Mouse (Mus musculus) forebrain, embryonic 16.5 days (tissue): Measurements from ENCODE around the gene Gm28053. TPM values are rescaled to one million over a fixed set of nuclear protein-coding genes. Genes with fewer than 3 reads are reported as not detected.

Source experiments
- ATAC-seq: fragments of 200-750 bp; cut with Nextera tagmentation; 2 replicates; pipeline ENCODE4 v1.8.0; 2017; ENCODE audit warnings: mild to moderate bottlenecking, moderate library complexity
- H3K27ac ChIP-seq: fragments of 300-500 bp; sonication (generic); 2 replicates; pipeline ENCODE4 v1.5.1; 2014; ENCODE audit warnings: low read length, control low read depth
- H3K27me3 ChIP-seq: fragments of 300-500 bp; sonication (generic); replicated peaks from 2 replicates; pipeline ENCODE4 v1.6.1; 2014; ENCODE audit warnings: low read length; ENCODE audit not compliant: control insufficient read depth, insufficient read depth
- H3K36me3 ChIP-seq: fragments of 300-500 bp; sonication (generic); 2 replicates; pipeline ENCODE4 v1.6.1; 2014; ENCODE audit not compliant: control insufficient read depth, insufficient read depth
- H3K4me1 ChIP-seq: fragments of 300-500 bp; sonication (generic); replicated peaks from 2 replicates; pipeline ENCODE4 v1.6.1; 2014; ENCODE audit warnings: low read length; ENCODE audit not compliant: control insufficient read depth, insufficient read depth
- H3K4me2 ChIP-seq: fragments of 300-500 bp; sonication (generic); 2 replicates; pipeline ENCODE4 v1.6.1; 2014; ENCODE audit warnings: mild to moderate bottlenecking, low read length, control low read depth
- H3K4me3 ChIP-seq: fragments of 300-500 bp; sonication (generic); replicated peaks from 2 replicates; pipeline ENCODE4 v1.5.1; 2014; ENCODE audit warnings: mild to moderate bottlenecking, low read length, control low read depth
- H3K9ac ChIP-seq: fragments of 300-500 bp; sonication (generic); replicated peaks from 2 replicates; pipeline ENCODE4 v1.6.1; 2014; ENCODE audit warnings: low read depth, low read length, control low read depth
- H3K9me3 ChIP-seq: fragments of 300-500 bp; sonication (generic); 2 replicates; pipeline ENCODE4 v1.6.1; 2016; ENCODE audit warnings: low read length; ENCODE audit not compliant: control insufficient read depth
- whole genome bisulfite sequencing: fragments of 180-500 bp; shearing (Covaris S2); extraction: QIAGEN DNeasy Blood & Tissue Kit; methylation state at CpG from one replicate; pipeline ENCODE4 v1.1.7; 2014; 5-methylcytosine and 5-hydroxymethylcytosine counted together
- polyA plus RNA-seq: library from polyadenylated mRNA; unstranded; fragments of >200 nt; fragmentation: Nextera tagmentation; extraction: Ambion mirVana; gene quantifications from 2 replicates; pipeline ENCODE4 v1.2.1, GENCODE M21; 2015

Gene Gm28053
- polyA plus RNA-seq, 1 experiment from 2014 or later: not detected

DNA sequence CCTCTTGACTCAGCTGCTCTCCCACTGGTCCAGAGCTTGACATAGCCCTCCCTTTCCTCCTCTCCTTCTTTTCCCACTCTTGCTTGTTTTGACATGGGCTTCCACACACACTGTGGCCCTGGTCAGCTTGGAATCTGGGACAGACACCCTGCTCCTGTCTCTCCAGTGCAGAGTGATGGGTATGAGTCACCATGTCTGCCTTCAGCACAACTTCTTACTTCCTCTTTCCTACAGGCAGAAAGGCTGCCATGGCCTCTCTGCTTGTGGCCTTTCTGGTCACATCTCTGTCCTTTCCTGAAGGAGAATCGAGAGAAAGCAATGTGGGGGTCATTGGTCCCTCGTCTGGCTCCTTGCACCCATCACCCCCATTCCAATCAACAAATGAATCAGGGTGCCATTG lies 31.3 kb upstream of the Gm28053 start:
- Histone ChIP-seq H3K27me3 (no peaks in the 10 kb centered on the region), H3K36me3 (no peaks in the 10 kb centered on the region), H3K4me1 (no peaks in the 10 kb centered on the region), H3K27ac (no peak overlapping the region), H3K9me3 (no peaks in the 10 kb centered on the region), H3K4me2 (no peak overlapping the region), H3K9ac (no peak overlapping the region), H3K4me3 (no peak overlapping the region)
- WGBS: 72% methylated on average over 2 of the region's 2 CpGs
- no peak for ATAC-seq

GRCm38 (mm10) chr6:48689320-48689719 lies 29.1 kb upstream of the Gm28053 start:
- no peaks in the 10 kb centered on the region for H3K36me3 ChIP-seq
- H3K4me3 ChIP-seq: no peak overlapping the region
- no peak for ATAC-seq
- H3K4me2 ChIP-seq: no peak overlapping the region
- H3K9me3 ChIP-seq: no peaks in the 10 kb centered on the region
- H3K9ac ChIP-seq: no peak overlapping the region
- H3K27ac ChIP-seq: no peak overlapping the region
- H3K4me1 ChIP-seq: no peaks in the 10 kb centered on the region
- no peaks in the 10 kb centered on the region for H3K27me3 ChIP-seq
- 95% methylated on average over 2 of the region's 2 CpGs for whole genome bisulfite sequencing

GRCm38 (mm10) chr6:48692962-48693361 lies 25.4 kb upstream of the Gm28053 start:
- Histone ChIP-seq H3K27me3 (no peaks in the 10 kb centered on the region), H3K9me3 (no peaks in the 10 kb centered on the region), H3K4me3 (no peak overlapping the region), H3K27ac (no peak overlapping the region), H3K4me1 (no peaks in the 10 kb centered on the region), H3K36me3 (no peaks in the 10 kb centered on the region), H3K9ac (no peak overlapping the region), H3K4me2 (no peak overlapping the region)
- 89% methylated on average over 6 of the region's 6 CpGs for WGBS
- ATAC-seq: no peak

DNA sequence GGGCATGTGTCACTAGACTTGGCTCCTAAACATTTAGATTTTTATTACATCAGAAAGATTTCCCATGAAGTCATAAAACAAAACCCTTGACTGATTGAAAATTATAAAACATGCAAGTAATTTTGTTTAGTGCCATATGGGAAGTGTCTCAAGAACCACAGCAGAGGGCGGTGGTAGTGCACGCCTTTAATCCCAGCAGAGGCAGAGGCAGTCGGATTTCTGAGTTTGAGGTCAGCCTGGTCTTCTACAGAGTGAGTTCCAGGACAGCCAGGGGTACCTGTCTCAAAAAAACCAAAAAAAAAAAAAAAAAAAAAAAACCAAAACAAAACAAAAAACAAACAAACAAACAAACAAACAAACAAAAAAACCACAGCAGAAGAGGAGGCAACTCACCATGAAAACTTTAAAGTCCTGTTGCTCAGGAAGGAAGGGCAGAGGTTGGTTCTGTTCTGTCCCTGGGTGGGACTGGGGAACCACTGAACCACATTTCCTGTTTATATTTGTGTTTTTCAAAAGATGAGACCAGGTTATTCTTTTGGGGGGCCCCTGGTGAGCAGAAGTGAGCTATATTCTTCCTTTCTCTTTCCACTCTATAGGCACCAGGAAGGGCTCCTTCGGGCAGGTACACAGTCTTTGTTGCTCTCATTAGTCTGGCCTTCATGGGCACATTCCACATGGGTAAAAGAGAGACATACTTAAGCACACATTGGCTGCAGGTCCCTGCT lies 21.4 kb upstream of the Gm28053 start:
- no peaks in the 10 kb centered on the region for H3K27me3 ChIP-seq
- H3K9me3 ChIP-seq: no peaks in the 10 kb centered on the region
- no peaks in the 10 kb centered on the region for H3K36me3 ChIP-seq
- WGBS: 68% methylated on average over 4 of the region's 4 CpGs
- no peak overlapping the region for H3K4me3 ChIP-seq
- ATAC-seq: no peak
- no peaks in the 10 kb centered on the region for H3K4me1 ChIP-seq
- no peak overlapping the region for H3K4me2 ChIP-seq
- no peak overlapping the region for H3K27ac ChIP-seq
- H3K9ac ChIP-seq: no peak overlapping the region

DNA sequence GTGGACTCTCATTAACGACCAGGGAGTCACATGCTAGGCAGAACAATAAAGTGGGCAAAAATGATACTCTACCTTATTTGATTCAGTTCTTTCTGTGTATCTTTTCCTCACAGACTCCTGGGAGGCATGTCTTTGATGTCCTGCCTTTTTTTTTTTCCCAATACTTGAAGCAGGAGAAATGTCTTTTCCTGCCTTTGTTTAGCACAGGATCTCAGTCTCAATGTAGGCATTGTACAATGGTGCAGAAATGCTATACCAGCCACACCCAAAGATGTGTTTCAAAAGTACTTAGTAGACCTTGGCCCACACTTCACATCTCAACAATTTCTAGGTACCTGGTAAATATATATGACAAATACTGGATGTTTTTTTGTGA lies 20.9 kb upstream of the Gm28053 start:
- H3K4me3 ChIP-seq: no peak overlapping the region
- WGBS: 33% methylated on average over 1 of the region's 1 CpGs
- no peaks in the 10 kb centered on the region for H3K4me1 ChIP-seq

DNA sequence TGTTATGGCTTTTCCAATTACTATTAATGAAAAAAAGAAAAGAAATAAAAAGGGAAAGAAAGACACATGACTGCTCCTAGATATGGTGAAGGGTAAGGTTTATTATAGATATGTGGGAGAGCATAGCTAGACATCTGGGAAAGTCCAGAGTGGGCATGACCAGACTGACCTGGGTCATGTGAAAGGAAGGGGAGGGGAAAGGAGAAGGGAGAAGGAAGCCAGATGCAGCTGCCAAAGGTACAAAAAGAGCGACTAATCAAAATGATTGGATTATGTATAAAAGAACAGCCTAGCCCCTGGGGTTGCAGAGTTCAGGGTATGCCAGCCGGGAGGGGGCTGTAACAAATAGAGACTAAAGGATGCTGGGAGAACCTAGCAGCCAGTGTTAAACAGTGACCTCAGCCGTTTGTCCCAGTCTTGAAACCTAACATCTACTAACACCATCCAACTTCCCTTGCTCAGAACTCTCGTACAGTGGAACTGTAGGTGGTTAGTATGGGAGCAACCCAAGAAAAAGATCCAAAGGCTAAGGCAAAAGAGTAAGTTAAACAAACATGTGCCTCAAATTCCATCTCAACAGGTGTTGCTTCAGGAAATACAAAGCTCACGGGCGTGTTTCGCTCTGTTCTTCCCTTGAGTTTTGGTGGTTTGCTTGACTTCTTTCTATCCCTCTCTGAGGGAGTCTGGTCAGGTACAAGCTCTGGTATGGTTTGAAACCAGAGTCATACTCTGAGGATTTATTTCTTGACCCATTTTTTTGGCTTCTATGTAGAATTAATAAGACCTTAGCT lies 20.1 kb upstream of the Gm28053 start:
- Histone ChIP-seq H3K36me3 (no peaks in the 10 kb centered on the region), H3K4me2 (no peak overlapping the region), H3K9me3 (no peaks in the 10 kb centered on the region), H3K27ac (no peak overlapping the region), H3K4me1 (no peaks in the 10 kb centered on the region), H3K9ac (no peak overlapping the region), H3K4me3 (no peak overlapping the region), H3K27me3 (no peaks in the 10 kb centered on the region)
- ATAC-seq: no peak
- 77% methylated on average over 7 of the region's 7 CpGs for WGBS

More for the DNA sequence above, 20.9 kb upstream of the Gm28053 start:
- ATAC-seq: no peak
- Histone ChIP-seq H3K27ac (no peak overlapping the region), H3K9ac (no peak overlapping the region), H3K36me3 (no peaks in the 10 kb centered on the region), H3K27me3 (no peaks in the 10 kb centered on the region), H3K9me3 (no peaks in the 10 kb centered on the region), H3K4me2 (no peak overlapping the region)

DNA sequence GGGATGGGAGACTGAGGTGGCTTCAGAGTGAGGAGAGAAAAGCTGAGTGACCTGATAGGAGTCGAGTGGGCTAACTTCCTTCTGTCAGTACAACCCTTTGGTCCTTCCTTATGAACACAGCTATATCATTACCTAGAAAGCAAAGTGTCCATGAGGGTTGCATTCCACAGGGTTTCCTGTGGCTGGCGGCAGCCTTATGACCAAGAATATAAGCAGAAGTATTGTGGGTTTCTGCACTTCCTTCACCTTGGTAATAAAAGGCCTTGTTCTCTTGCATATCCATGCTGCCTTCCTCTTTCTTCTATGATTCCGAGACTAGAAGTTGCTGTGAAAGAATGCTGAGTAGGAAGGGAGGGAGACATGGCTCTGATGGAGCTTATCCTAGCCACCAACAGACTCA lies 19.5 kb upstream of the Gm28053 start:
- H3K9me3 ChIP-seq: no peaks in the 10 kb centered on the region
- H3K27ac ChIP-seq: no peak overlapping the region
- 84% methylated on average over 3 of the region's 3 CpGs for WGBS
- no peak for ATAC-seq
- no peak overlapping the region for H3K4me2 ChIP-seq
- no peak overlapping the region for H3K9ac ChIP-seq
- H3K4me1 ChIP-seq: no peaks in the 10 kb centered on the region
- no peaks in the 10 kb centered on the region for H3K27me3 ChIP-seq
- no peaks in the 10 kb centered on the region for H3K36me3 ChIP-seq
- no peak overlapping the region for H3K4me3 ChIP-seq

- Histone ChIP-seq H3K36me3 (no peaks in the 10 kb centered on the region), H3K27me3 (no peaks in the 10 kb centered on the region), H3K27ac (no peak overlapping the region), H3K9ac (no peak overlapping the region), H3K4me2 (no peak overlapping the region), H3K9me3 (no peaks in the 10 kb centered on the region), H3K4me1 (no peaks in the 10 kb centered on the region), H3K4me3 (no peak overlapping the region)
- no peak for ATAC-seq
- WGBS: 67% methylated on average over 5 of the region's 5 CpGs
These were observed 17.9 kb upstream of the Gm28053 start for GRCm38 (mm10) chr6:48700251-48701075.

DNA sequence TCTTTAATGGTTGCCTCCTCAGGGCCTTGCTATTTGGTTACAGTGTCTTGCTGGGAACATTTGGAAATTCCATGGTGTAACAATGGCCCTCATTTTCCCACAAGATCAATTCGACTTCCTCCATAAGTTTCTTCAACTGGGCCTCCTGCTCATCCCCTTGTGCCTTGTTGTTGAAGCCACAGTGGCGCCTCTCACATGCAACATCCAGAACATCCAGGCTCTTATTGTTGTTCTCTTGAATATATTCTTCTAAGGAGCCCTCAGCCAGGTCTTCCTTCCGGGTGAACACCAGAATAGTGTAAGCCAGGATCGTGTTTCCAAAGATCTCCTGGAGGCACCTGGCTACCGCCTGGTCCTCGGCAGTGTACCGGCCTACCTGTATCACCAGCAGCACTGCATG lies 16.3 kb upstream of the Gm28053 start:
- Histone ChIP-seq H3K27ac (no peak overlapping the region), H3K4me3 (no peak overlapping the region), H3K4me1 (no peaks in the 10 kb centered on the region), H3K36me3 (no peaks in the 10 kb centered on the region), H3K4me2 (no peak overlapping the region), H3K9me3 (no peaks in the 10 kb centered on the region), H3K27me3 (no peaks in the 10 kb centered on the region), H3K9ac (no peak overlapping the region)
- no peak for ATAC-seq
- WGBS: 87% methylated on average over 7 of the region's 7 CpGs
